ENCODE assay signal across 8 mouse cellular contexts in the genomic region with DNA sequence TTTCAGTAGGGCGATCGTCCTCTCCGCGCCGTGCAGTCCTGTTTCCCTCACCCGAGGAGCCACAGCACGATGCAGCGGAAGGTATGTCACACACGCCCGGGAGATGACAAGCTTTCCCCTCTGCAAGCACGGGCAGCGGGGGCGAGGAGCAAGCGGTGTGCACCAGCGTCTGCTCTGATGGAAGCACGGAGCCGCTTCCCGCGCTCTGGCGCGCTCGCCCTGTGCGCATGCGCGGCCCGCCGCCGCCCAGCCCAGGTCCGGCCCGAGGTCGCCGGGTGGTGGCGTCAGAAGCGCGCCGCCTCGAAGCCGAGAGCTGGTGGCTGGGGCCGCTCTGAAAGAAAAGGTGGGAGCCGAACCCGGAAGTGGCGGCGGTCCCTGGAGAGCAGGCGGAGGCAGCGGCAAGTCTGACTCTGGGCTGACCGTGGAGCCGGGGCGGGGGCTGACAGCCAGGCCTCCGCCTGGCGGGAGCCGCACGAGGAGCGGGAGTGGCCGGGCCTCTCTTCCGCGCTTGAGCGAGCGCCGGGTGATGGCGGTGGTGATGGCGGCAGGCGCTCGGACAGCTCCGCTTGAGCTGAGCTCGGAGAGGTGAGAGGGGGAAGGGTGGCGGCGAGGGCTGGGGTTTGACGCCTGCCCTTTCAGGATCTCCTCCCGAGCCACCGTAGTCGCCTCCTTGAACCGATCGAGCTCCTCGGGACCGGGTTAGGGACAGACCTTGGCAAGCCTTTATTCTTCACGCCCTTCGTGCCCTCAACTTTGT. TPM values are rescaled to one million over a fixed set of nuclear protein-coding genes. Genes with fewer than 3 reads are reported as not detected.
DNase-seq lines count a peak whose midpoint lies in the region; ATAC-seq lines count a peak whose summit lies in the region.

A gene (minus strand): TSS at position 221 of the 757 bp plus-strand sequence.
A gene (plus strand): TSS at position 295 of the 757 bp plus-strand sequence.

- intact Hi-C loops in left cerebral cortex, postnatal 14 days (cut with DNase I) = loop anchor here (5.0 kb wide), 1 partner anchor 120 kb away; no protein-coding TSS in a partner anchor

- peaks cover 12% of the 10 kb centered on the region for H3K4me1 ChIP-seq in intestine, embryonic 14.5 days (replicated peaks; ENCODE audit: control insufficient read depth, insufficient read depth, low read length)

- under 1% methylated on average over 73 of the region's 77 CpGs for WGBS in intestine, embryonic 14.5 days

- no peaks in the 10 kb centered on the region for H3K27me3 ChIP-seq in intestine, embryonic 14.5 days (replicated peaks; ENCODE audit: control insufficient read depth, insufficient read depth, low read length)

- peak within 1 kb of the TSS; percentile 93 for H3K4me3 ChIP-seq in intestine, embryonic 14.5 days (ENCODE audit: low read depth, low read length)

- H3K36me3 ChIP-seq in intestine, embryonic 14.5 days (ENCODE audit: control insufficient read depth, insufficient read depth, low read length) = peaks cover 17% of the 10 kb centered on the region

- H3K27ac ChIP-seq in intestine, embryonic 14.5 days (ENCODE audit: low read depth) = peak within 1 kb of the TSS; percentile 97

- DNase-seq in adrenal gland, adult (ENCODE audit: inconsistent age in 2 of 2, low spot score in 1 of 2) = peak; percentile 97 to 98
- DNase-seq in embryo, embryonic 10.5 days (ENCODE audit: low spot score) = peak; percentile 95
- DNase-seq in gastrocnemius, postnatal 25 days = peak; percentile 94
- peak; percentile 96 for DNase-seq in intestine, embryonic 14.5 days (ENCODE audit: low spot score)
- peak; percentile 91 to 95 for DNase-seq in left cerebral cortex, postnatal 14 days (ENCODE audit: low spot score in 2 of 2)
- peak; percentile 96 for DNase-seq in mesoderm, embryonic 11.5 days (ENCODE audit: low read depth, low spot score)
- DNase-seq in right cerebral cortex, postnatal 36 days (ENCODE audit: low spot score in 2 of 2) = peak; percentile 89 to 90
- peak; percentile 96 for DNase-seq in yolk sac, embryonic 10.5 days (ENCODE audit: low spot score)

- no peaks in the 10 kb centered on the region for H3K9me3 ChIP-seq in intestine, embryonic 14.5 days (ENCODE audit: control insufficient read depth, low read length)

- H3K9ac ChIP-seq in intestine, embryonic 14.5 days (ENCODE audit: low read length) = peak within 1 kb of the TSS; percentile 86

- ATAC-seq in intestine, embryonic 14.5 days (replicated peaks; ENCODE audit: low FRiP score, low TSS enrichment, low read depth) = peak; percentile 99

- peak within 1 kb of the TSS; percentile 77 for H3K4me2 ChIP-seq in intestine, embryonic 14.5 days (ENCODE audit: low read length)

RNA-seq across cellular contexts. Expression of the first gene that starts in this region (rescaled TPM):
- total RNA-seq in gastrocnemius, postnatal 25 days (2021) = under 1 TPM; 0.36 to 0.62 TPM
- polyA plus RNA-seq in intestine, embryonic 14.5 days (2014; fragmentation: Nextera tagmentation; extraction: Ambion mirVana) = 34.8 and 39.9 TPM in 2 replicates
- total RNA-seq in left cerebral cortex, postnatal 14 days (2021) = 1 to 10 TPM; 4.9 to 7.4 TPM

RNA-seq across cellular contexts. Expression of the second gene that starts in this region (rescaled TPM):
- total RNA-seq in gastrocnemius, postnatal 25 days (2021) = 1 to 10 TPM; 6.3 to 7.0 TPM
- polyA plus RNA-seq in intestine, embryonic 14.5 days (2014; fragmentation: Nextera tagmentation; extraction: Ambion mirVana) = 4.0 and 4.5 TPM in 2 replicates
- total RNA-seq in left cerebral cortex, postnatal 14 days (2021) = 10 to 100 TPM; 10.1 to 10.5 TPM

Comparison
In these comparisons a context has a peak if more than half of its experiments do, and no peak if none do; other contexts are left out.
1. Peak in every context shown above with its lines: DNase-seq, ATAC-seq, H3K4me3 ChIP-seq and H3K27ac ChIP-seq.